Mouse (Mus musculus): Measurements from ENCODE around the gene Slco1a1.

- TF ChIP-seq CTCF (IDR thresholded peaks at IDR 0.05; ENCODE audit: low read depth) (no peak), EP300 (IDR thresholded peaks at IDR 0.05; ENCODE audit: low read depth) (no peak)
These were observed 57.0 kb downstream of the Slco1a1 start for GRCm38 (mm10) chr6:141889723-141890122.
